Mouse (Mus musculus) right cerebral cortex, adult 18-20 months (tissue): ENCODE measurements around the gene Gm14151.
"Not testable (repeated sequence)": the region's sequence is repeated elsewhere in the genome, so short reads cannot be mapped to it uniquely, and the experiment has no call there.

Experiments
- DNase-seq: peaks from one replicate; pipeline ENCODE4 v3.0.0; 2022; ENCODE audit warnings: mixed read lengths

The Gm14151 gene

GRCm38 (mm10) chr2:151092250-151092649 lies at the start of gene Gm14151:
Gm14151 (minus strand) TSS chr2:151092350.
- DNase-seq, result not testable (repeated sequence)

- DNase-seq, result not testable (repeated sequence)
These were observed 5.8 kb upstream of the Gm14151 start, which contains the start of gene Gm14147 for GRCm38 (mm10) chr2:151097945-151098344. Gm14147 (plus strand) TSS chr2:151098245.

- DNase-seq, result no peak
These were observed 35.5 kb downstream of the Gm14151 start for GRCm38 (mm10) chr2:151056637-151057036.

GRCm38 (mm10) chr2:151040411-151040810 lies 51.7 kb downstream of the Gm14151 start:
- no peak for DNase-seq

- no peak for DNase-seq
These were observed 52.4 kb downstream of the Gm14151 start for GRCm38 (mm10) chr2:151039726-151040125.

GRCm38 (mm10) chr2:151039232-151039695 lies 52.9 kb downstream of the Gm14151 start, which contains the start of the genes Ninl and Nanp:
Ninl (minus strand) TSS chr2:151039382.
Nanp (minus strand) TSS chr2:151039398.
- peak; percentile 93 for DNase-seq

- DNase-seq, result no peak
These were observed 53.3 kb downstream of the Gm14151 start for GRCm38 (mm10) chr2:151038811-151039222.

GRCm38 (mm10) chr2:151037876-151038552 lies 54.1 kb downstream of the Gm14151 start:
- peak; percentile 4 for DNase-seq

GRCm38 (mm10) chr2:151037292-151037691 lies 54.9 kb downstream of the Gm14151 start:
- no peak for DNase-seq
